In genomic region chr11:74521981-74522486, GRCm38 (mm10) we compare ENCODE assay signal across 8 mouse cellular contexts.
A peak's percentile ranks its signal among the peaks of the same experiment; 100 is the strongest.
DNase-seq lines count a peak whose midpoint lies in the region; ATAC-seq and TF ChIP-seq lines count a peak whose summit lies in the region.

No protein-coding gene starts in this region.

- no peaks in the 10 kb centered on the region for H3K9me3 ChIP-seq in kidney, embryonic 16.5 days (ENCODE audit: low read length)
- H3K9me3 ChIP-seq in E14TG2a.4 (ENCODE audit: low read length), result no peaks in the 10 kb centered on the region
- H3K9me3 ChIP-seq in heart, embryonic 11.5 days (replicated peaks; ENCODE audit: control insufficient read depth, low read length), result no peaks in the 10 kb centered on the region

- no peak for DNase-seq in kidney, adult 18-20 months
- DNase-seq in embryo, embryonic 10 days (ENCODE audit: low spot score), result peak; percentile 39
- peak; percentile 32 to 35 for DNase-seq in layer of hippocampus, postnatal 36 days
- DNase-seq in neural tube, embryonic 10.5 days (ENCODE audit: extremely low spot score, low spot score), result peak; percentile 66

- WGBS in kidney, embryonic 16.5 days, result under 1% methylated on average over 29 of the region's 29 CpGs
- WGBS in heart, embryonic 11.5 days (ENCODE audit: insufficient replicate concordance), result 2% methylated on average over 29 of the region's 29 CpGs

- no peaks in the 10 kb centered on the region for H3K36me3 ChIP-seq in kidney, embryonic 16.5 days (ENCODE audit: insufficient read depth, low read length)
- no peaks in the 10 kb centered on the region for H3K36me3 ChIP-seq in E14TG2a.4 (ENCODE audit: insufficient read depth, low read length)
- H3K36me3 ChIP-seq in heart, embryonic 11.5 days (ENCODE audit: control insufficient read depth, insufficient read depth, low read length), result no peaks in the 10 kb centered on the region

- H3K4me1 ChIP-seq in kidney, embryonic 16.5 days (ENCODE audit: insufficient read depth, low read length), result peaks cover 31% of the 10 kb centered on the region
- H3K4me1 ChIP-seq in E14TG2a.4 (replicated peaks; ENCODE audit: low read depth, low read length), result peaks cover 37% of the 10 kb centered on the region
- peaks cover 44% of the 10 kb centered on the region for H3K4me1 ChIP-seq in heart, embryonic 11.5 days (ENCODE audit: control insufficient read depth, insufficient read depth, low read length)

- ATAC-seq in kidney, embryonic 16.5 days (ENCODE audit: low FRiP score, low TSS enrichment), result no peak
- no peak for ATAC-seq in heart, embryonic 11.5 days (replicated peaks; ENCODE audit: insufficient number of reproducible peaks, low FRiP score, low TSS enrichment)
- no peak for ATAC-seq in monocyte, adult 5-6 weeks (replicated peaks; ENCODE audit: insufficient number of reproducible peaks, low FRiP score, low TSS enrichment, poor library complexity, severe bottlenecking)

- H3K4me2 ChIP-seq in kidney, embryonic 16.5 days (replicated peaks; ENCODE audit: low read depth, low read length), result peak overlapping the region; percentile 86
- peak overlapping the region; percentile 83 for H3K4me2 ChIP-seq in heart, embryonic 11.5 days

- peak overlapping the region; percentile 67 for H3K4me3 ChIP-seq in kidney, embryonic 16.5 days (ENCODE audit: low read length)
- H3K4me3 ChIP-seq in E14TG2a.4 (replicated peaks; ENCODE audit: low read length), result peak overlapping the region; percentile 79
- H3K4me3 ChIP-seq in heart, embryonic 11.5 days (ENCODE audit: low read depth, low read length), result peak overlapping the region; percentile 50

- H3K27me3 ChIP-seq in kidney, embryonic 16.5 days (ENCODE audit: insufficient read depth, low read length), result peaks cover 9% of the 10 kb centered on the region; the same call in 1 of the 2 replicates
- H3K27me3 ChIP-seq in E14TG2a.4 (ENCODE audit: insufficient read depth, low read length), result peaks cover 84% of the 10 kb centered on the region
- peaks cover 22% of the 10 kb centered on the region for H3K27me3 ChIP-seq in heart, embryonic 11.5 days (ENCODE audit: control insufficient read depth, insufficient read depth, low read length)

- TF ChIP-seq CTCF in E14TG2a.4 (conservative IDR thresholded peaks at IDR 0.05; ENCODE audit: low read length), result no peak

- peak overlapping the region; percentile 68 for H3K9ac ChIP-seq in kidney, embryonic 16.5 days (replicated peaks; ENCODE audit: low read length)
- peak overlapping the region; percentile 73 for H3K9ac ChIP-seq in heart, embryonic 11.5 days (ENCODE audit: low read depth, low read length)

- H3K27ac ChIP-seq in kidney, embryonic 16.5 days (ENCODE audit: low read length), result peak overlapping the region; percentile 91
- H3K27ac ChIP-seq in heart, embryonic 11.5 days (ENCODE audit: low read depth, low read length), result 0 out of 2 replicates have a peak overlapping the region, but pooled peaks have one; percentile 24
